Mouse (Mus musculus) c-Kit-positive CD71-positive TER-119-negative erythroid progenitor cells, embryonic 14.5 days (primary cell): Measurements from ENCODE around the gene Crb3.

Experiments
- DNase-seq: peaks from one replicate; pipeline ENCODE4 v3.0.0-alpha.2; 2013; ENCODE audit warnings: low read depth

The Crb3 gene

GRCm38 (mm10) chr17:57105181-57106034 is 46.5 kb downstream of the Crb3 start, which contains the start of gene Tnfsf9:
Gene Tnfsf9 (plus strand): TSS chr17:57105325.
- no peak for DNase-seq

- no peak for DNase-seq
Measured at GRCm38 (mm10) chr17:57106035-57106368, 47.1 kb downstream of the Crb3 start.

GRCm38 (mm10) chr17:57107064-57107463 is 48.2 kb downstream of the Crb3 start:
- no peak for DNase-seq

- DNase-seq, result no peak
Measured at GRCm38 (mm10) chr17:57108040-57108665, 49.2 kb downstream of the Crb3 start.

GRCm38 (mm10) chr17:57108666-57109171 is 49.8 kb downstream of the Crb3 start:
- DNase-seq, result no peak

- DNase-seq, result no peak
Measured at GRCm38 (mm10) chr17:57110005-57110404, 51.1 kb downstream of the Crb3 start.

GRCm38 (mm10) chr17:57112768-57113474 is 54.0 kb downstream of the Crb3 start:
- no peak for DNase-seq
